Mouse (Mus musculus) liver, embryonic 14.5 days (tissue): ENCODE measurements around the gene Meig1.

Experiments used
- CTCF ChIP-seq: IDR thresholded peaks from 2 replicates; pipeline ENCODE4 v1.5.1; 2016; ENCODE audit warnings: antibody characterized with exemption, low read depth, control low read depth
- EP300 ChIP-seq: IDR thresholded peaks from 2 replicates; pipeline ENCODE4 v1.6.1; 2016; ENCODE audit warnings: antibody characterized with exemption, low read depth

DNA sequence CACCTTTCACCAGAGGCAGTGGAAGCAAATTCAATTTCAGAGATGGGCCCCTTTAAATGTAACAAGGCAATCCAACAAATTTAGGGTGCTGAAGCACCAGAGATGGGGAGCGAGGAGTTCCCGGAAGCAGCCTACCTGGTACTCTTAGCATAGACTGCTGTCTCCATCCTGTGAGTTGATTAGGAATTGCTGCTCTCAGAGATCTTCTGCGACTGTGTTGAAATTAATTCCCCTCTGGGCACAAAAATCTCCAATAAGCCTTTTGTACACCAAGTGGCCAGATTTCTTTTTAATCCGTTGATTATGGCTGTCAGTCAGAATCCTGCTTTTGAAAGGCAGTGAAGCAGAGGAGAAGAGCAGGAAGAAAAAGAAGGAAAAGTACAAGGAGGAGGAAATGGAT lies 57.3 kb downstream of the Meig1 start:
- no peak for TF ChIP-seq CTCF
- TF ChIP-seq EP300, result no peak
